Mouse (Mus musculus) forelimb bud, embryonic 11.5 days (tissue): ENCODE data around the gene Khk.

ENCODE experiments used
- DNase-seq: peaks from one replicate; pipeline ENCODE4 v3.0.0-alpha.2; 2012; ENCODE audit warnings: low read depth, low spot score

Khk gene

GRCm38 (mm10) chr5:30934725-30935461 lies 13.7 kb downstream of the Khk start:
- DNase-seq, result no peak

GRCm38 (mm10) chr5:30943004-30943403 lies 21.8 kb downstream of the Khk start:
- DNase-seq, result no peak

GRCm38 (mm10) chr5:30944344-30944743 lies 23.1 kb downstream of the Khk start:
- no peak for DNase-seq

GRCm38 (mm10) chr5:30944956-30945781 lies 23.9 kb downstream of the Khk start, which contains the start of gene Cgref1:
Cgref1 (minus strand) TSS chr5:30945591.
- no peak for DNase-seq

GRCm38 (mm10) chr5:30948620-30949019 lies 27.4 kb downstream of the Khk start:
- no peak for DNase-seq

GRCm38 (mm10) chr5:30949654-30950326 lies 28.6 kb downstream of the Khk start:
- peak; percentile 86 for DNase-seq

GRCm38 (mm10) chr5:30950451-30950850 lies 29.2 kb downstream of the Khk start:
- DNase-seq, result no peak

GRCm38 (mm10) chr5:30950922-30951321 lies 29.7 kb downstream of the Khk start:
- no peak for DNase-seq

- no peak for DNase-seq
Measured at GRCm38 (mm10) chr5:30951706-30952105, 30.5 kb downstream of the Khk start.

GRCm38 (mm10) chr5:30952551-30952950 lies 31.3 kb downstream of the Khk start:
- no peak for DNase-seq

GRCm38 (mm10) chr5:30954065-30954464 lies 32.8 kb downstream of the Khk start:
- DNase-seq, result no peak

- DNase-seq, result no peak
Measured at GRCm38 (mm10) chr5:30954556-30954955, 33.3 kb downstream of the Khk start.

- DNase-seq, result no peak
Measured at GRCm38 (mm10) chr5:30955751-30956150, 34.5 kb downstream of the Khk start.

- DNase-seq, result no peak
Measured at GRCm38 (mm10) chr5:30957891-30958290, 36.7 kb downstream of the Khk start.

GRCm38 (mm10) chr5:30959198-30959854 lies 38.1 kb downstream of the Khk start:
- no peak for DNase-seq

- DNase-seq, result peak; percentile 99
Measured at GRCm38 (mm10) chr5:30959966-30960501, 38.8 kb downstream of the Khk start, which contains the start of gene Preb. Preb (minus strand) TSS chr5:30960361.

- DNase-seq, result no peak
Measured at GRCm38 (mm10) chr5:30960814-30961213, 39.6 kb downstream of the Khk start.

- DNase-seq, result no peak
Measured at GRCm38 (mm10) chr5:30961545-30962505, 40.6 kb downstream of the Khk start.

GRCm38 (mm10) chr5:30963916-30964315 lies 42.7 kb downstream of the Khk start:
- no peak for DNase-seq

GRCm38 (mm10) chr5:30966189-30966588 lies 45.0 kb downstream of the Khk start:
- DNase-seq, result no peak
